Mouse (Mus musculus) megakaryocyte, adult 5-6 weeks (primary cell): ENCODE results near the gene Naa20. TPM values are rescaled to one million over a fixed set of nuclear protein-coding genes. Genes with fewer than 3 reads are reported as not detected.

ENCODE experiments used
- ATAC-seq: 2 replicates; pipeline ENCODE4 v1.8.0; 2016; ENCODE audit warnings: mild to moderate bottlenecking, inconsistent platforms; ENCODE audit not compliant: poor library complexity, severe bottlenecking
- total RNA-seq, 2 experiments: library from RNA; stranded (forward) in 1 of 2; stranded (reverse) in 1 of 2; fragments of 153-499, 151-499 nt in 1 of 2; fragments of 221-1000, 200-1000 nt in 1 of 2; gene quantifications; 2 replicates each; pipeline versions ENCODE4 v1.2.3 to v1.2.4; 2015 to 2017

The Naa20 gene
- total RNA-seq (2015) = 63.9 and 90.0 TPM in 2 replicates
- total RNA-seq (2017) = 57.8 and 62.5 TPM in 2 replicates

DNA sequence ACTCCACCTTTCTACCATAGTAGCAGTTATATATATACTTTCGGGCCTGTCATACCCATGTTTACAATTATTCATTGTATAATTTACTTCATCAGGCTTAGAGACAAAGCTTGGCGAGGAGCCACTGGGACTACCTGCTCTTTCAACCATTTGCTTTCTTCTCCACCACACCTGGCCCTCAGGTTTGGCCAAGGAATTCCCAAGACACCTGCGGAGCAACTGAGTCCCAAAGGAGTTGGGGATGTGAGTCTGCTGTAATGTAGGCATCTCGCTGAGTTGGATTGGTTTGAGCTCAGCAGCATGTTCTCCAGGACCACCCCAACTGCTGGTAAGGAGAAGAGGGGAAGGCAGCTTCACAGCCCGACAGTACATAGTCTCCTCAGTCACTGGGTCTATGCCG is at the start of gene Naa20:
Naa20 (plus strand) TSS at position 239 of the 400 bp plus-strand sequence.
- ATAC-seq = no peak

- ATAC-seq = no peak
Observed at GRCm38 (mm10) chr2:145855831-145856230, 46.1 kb upstream of the Naa20 start.

GRCm38 (mm10) chr2:145857864-145858263 is 44.0 kb upstream of the Naa20 start:
- no peak for ATAC-seq

- peak; percentile 71 for ATAC-seq
Observed at GRCm38 (mm10) chr2:145859442-145859931, 42.4 kb upstream of the Naa20 start.

- peak; percentile 85 for ATAC-seq
Observed at GRCm38 (mm10) chr2:145859932-145860801, 41.7 kb upstream of the Naa20 start.

DNA sequence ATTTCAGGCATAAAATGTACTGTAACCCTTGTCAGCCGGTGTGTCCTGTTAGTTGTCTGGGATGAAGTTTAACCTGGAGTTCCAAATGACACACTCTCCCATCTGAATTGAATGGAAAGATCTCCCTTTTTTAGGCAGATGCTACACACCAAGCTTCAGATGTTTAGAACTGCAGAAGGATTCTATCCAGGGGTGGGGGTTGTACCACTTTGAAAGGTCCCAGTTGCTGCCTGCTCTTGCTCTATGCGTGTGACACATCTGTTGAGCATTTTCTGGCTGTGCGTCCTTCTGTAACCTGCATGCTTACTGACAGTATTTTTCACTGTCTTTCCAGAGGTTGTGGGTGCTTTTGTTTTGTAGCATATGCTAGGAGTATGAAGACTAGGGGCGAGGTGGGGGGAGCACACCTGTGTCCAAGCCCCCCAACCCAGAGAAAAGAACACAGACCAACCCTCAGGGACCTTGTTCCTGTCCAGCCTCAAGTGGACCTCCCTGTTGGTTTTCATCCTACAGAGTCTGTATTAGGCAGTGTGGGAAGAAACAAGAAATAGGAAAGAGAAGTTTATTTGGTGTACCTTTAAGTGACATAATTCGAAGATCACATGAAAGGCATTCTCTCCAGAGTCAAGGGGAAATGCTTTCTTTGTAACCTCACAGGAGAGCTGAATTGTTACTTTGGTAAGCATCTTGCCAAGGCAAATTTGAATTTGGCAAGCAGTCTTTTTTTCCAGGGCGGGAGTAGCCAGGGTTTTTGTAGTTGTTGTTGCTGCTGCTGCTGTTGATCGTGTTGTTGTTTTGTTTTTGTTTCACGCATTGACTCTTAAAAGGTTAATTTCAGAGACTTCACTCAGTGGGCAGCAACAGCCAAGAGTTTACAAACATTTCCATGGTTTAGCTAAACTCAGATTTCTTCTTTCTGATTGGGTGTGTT is 40.4 kb upstream of the Naa20 start:
- ATAC-seq = no peak

GRCm38 (mm10) chr2:145862206-145862817 is 39.6 kb upstream of the Naa20 start:
- ATAC-seq = no peak

DNA sequence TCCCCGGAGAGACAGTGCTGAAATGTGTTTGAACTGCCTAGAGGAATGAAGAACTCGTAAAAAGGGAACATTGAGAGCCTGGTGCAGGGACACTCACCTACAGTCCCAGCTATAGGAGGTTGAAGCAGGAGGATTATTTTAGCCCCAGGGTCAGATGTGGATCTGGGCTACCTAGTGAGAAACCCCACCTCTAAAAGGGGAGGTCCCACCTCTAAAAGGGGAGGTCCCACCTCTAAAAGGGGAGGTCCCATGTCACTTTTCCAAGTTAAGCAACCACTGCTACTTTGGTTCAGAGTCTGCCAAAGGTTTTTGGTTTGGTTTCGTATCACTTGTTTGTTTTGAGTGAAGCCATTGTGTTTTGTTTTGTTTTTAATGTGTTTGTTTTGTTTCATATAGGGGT is 36.6 kb upstream of the Naa20 start:
- no peak for ATAC-seq

DNA sequence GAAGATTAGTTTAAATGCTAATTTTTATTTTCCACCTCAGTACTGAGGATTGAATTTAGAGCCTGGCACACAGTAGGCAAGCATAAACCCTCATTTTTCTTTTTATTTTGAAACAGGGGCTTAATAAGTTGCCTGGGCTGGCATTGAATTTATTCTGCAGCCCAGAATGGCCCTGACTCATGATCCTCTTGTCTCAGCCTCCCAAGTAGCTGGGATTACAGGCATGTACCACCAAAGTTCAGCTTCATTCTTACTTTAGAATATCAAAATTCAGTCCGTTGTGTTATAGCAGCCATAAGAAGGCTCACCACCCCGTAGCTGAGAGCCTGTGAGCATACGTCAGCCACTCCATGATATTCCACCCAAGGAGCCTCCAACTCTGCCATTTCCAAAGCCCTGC is 35.7 kb upstream of the Naa20 start:
- no peak for ATAC-seq

- peak; percentile 43 for ATAC-seq
Observed at GRCm38 (mm10) chr2:145866695-145867449, 35.0 kb upstream of the Naa20 start.

DNA sequence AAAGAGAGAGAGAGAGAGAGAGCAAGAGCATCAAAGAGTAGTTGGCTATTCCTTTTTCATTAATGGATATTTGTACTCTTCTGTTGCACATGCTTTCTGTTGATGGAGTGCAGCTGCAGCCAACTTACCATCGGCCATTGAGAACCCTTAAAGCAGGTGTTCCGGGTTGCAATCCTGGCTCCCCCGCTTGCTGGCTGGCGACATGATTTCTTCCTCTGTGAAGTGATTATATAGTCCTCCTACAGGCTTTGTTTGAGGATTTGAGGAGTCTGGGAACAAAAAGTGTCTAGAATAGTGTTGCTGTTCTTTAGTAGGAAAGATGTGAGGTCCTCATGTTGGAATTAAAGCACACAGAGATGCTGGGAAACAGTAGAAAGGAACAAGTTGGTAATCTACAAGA is 30.6 kb upstream of the Naa20 start:
- ATAC-seq = no peak

DNA sequence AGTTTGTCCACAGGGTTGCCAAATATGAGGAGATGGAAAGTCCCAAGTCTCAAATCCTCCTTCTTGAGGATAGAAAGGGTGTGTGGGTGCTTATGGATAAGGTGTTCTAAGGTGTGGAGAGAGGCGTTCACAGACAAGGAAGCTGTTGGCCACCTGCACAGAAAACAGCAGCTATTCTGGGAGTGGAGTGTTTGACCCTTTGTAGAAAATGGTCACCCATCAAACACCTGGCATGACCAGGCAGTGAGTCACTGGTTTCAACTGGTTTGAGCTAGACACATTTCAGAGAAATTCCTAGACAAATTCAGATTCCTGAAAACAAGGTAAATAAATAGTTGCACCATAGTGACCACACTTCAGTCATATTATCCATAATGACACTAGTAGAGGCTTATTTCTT is 29.8 kb upstream of the Naa20 start:
- ATAC-seq = no peak

- ATAC-seq = no peak
Observed at GRCm38 (mm10) chr2:145873953-145874352, 27.9 kb upstream of the Naa20 start.

DNA sequence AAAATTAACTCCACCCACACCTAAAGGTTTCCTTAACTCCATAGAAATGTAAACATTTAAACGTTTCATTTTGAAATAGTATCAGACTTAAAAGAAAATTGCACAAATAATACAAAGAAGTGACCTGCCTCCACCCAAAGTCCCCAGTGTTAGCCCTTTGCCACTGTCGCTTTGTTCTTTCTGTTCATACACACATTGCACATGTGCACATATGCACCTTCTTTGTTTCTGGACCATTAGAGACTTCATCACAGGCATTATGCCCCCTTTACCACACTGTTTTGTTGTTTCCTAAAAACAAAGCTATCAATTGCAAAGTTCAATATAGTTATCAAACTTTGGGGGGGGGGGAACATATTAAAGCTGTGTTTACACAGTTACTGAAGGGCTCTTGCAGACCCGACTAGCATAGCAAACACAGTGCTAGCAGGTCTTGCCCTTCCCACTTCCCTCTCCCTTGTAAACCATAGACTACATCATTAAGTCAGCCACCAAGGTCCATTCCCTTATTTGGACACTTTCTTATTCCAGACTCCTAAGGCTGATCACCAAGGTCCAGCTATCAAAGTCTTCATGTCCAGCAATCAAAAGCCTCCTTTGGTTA is 26.9 kb upstream of the Naa20 start:
- no peak for ATAC-seq

- ATAC-seq = no peak
Observed at GRCm38 (mm10) chr2:145877191-145877590, 24.7 kb upstream of the Naa20 start.

DNA sequence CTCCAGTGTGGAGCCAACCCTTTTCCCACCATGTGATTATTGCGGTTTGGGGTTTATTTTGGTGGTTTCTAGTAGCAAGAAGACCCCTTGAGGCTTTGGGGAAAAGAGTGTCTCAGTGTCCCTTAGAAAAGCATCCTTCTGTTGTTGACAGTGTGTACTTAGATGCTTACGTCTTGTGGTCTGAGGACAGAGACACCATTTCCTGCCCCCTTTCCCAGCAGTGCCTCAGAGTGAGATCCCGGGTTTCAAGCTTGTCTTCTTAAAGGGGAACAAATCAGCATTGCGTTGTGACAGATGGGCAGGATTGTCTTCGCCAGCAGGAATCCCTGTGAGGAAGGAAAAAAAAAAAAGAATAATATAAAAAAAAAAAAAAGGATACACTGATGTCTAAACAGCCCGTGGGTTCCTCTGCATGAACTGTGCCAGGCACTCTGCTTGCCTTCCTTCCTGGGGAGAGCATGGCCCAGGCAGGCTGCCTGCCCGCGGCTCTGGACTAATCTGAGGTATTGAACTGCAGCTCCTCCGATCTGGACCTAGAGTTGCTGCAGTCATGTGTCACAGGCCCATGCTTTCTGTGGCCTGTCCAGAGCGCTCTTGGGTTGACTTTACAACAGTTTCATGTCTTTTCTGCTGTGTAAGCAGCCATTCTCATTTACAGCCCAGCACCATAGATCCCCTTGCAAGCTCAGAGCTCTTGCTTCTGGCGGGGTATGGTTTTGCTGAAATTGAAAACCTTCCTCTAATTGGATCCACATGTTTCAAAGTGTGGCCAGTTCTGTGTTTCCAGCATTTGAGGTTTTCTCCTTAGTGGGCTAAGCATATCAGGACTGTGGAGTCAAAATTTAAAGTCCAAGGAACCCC is 20.8 kb upstream of the Naa20 start:
- no peak for ATAC-seq

- ATAC-seq = no peak
Observed at GRCm38 (mm10) chr2:145881932-145882331, 20.0 kb upstream of the Naa20 start.

DNA sequence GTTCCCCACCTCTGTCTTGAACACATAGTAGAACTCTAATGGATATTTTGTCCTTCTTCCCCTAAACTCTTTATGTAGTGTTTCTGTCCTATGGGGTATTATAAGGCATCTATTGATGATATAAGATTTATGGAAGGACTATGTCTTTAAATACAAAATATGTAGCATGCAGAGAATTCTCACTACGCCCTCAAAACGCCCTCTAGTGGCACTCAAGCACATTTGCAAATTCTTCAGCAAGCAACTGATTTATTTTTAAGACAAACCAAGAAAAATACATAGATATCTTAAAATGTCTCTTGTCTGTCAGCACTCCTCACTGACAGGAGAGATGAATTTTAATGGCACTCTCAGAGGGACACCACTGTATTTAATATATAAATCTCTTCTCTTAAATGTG is 19.5 kb upstream of the Naa20 start:
- ATAC-seq = no peak
